ENCODE assay signal across 25 mouse cellular contexts in the genomic region with DNA sequence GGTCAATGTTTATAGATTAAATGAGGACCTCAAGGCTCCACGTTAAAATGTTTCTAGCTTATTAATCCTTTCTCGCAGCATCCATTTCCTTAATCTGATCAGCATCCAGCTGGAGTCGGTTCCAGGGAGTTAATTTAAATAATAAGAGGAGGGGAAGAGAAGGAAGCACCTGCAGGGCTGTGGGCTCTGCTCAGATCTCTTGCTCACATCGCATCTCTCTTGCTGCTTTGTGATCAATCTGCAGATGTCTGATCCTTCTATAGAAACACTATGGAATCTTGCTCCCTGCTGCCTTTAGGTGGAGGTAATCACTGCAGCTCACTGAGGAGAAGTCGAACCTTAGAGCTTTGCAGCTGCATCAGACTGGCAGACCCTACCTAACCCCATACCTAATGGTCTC. TPM values are rescaled to one million over a fixed set of nuclear protein-coding genes. Genes with fewer than 3 reads are reported as not detected.
DNase-seq lines count a peak whose midpoint lies in the region; ATAC-seq lines count a peak whose summit lies in the region.
"Had no signal": no experiment of that assay in that cellular context is flagged by ENCODE, and none has a peak within 500 bp of the region (broad histone marks: within the 10 kb centered on the region; RNA-seq: fewer than 3 reads in every experiment).

No protein-coding gene starts in this region.

- H3K4me1 ChIP-seq in forebrain, embryonic 13.5 days = peaks cover 29% of the 10 kb centered on the region
- 0 out of 2 replicates have a peak, but pooled peaks cover 4% of the 10 kb centered on the region for H3K4me1 ChIP-seq in forebrain, embryonic 11.5 days (replicated peaks; ENCODE audit: control insufficient read depth, insufficient read depth, low read length)
- peaks cover 13% of the 10 kb centered on the region for H3K4me1 ChIP-seq in kidney, embryonic 15.5 days
- H3K4me1 ChIP-seq in midbrain, embryonic 14.5 days (ENCODE audit: control insufficient read depth, insufficient read depth, low read length) = peaks cover 12% of the 10 kb centered on the region
- no peaks in the 10 kb centered on the region for H3K4me1 ChIP-seq in midbrain, embryonic 11.5 days (ENCODE audit: control insufficient read depth, insufficient read depth, low read length)

- intact Hi-C loops in heart, postnatal 10 days (cut with DNase I) = no loop called here

- H3K9ac ChIP-seq in forebrain, embryonic 13.5 days = no peak overlapping the region
- H3K9ac ChIP-seq in forebrain, embryonic 11.5 days (ENCODE audit: low read length) = no peak overlapping the region
- H3K9ac ChIP-seq in kidney, embryonic 15.5 days = no peak overlapping the region
- H3K9ac ChIP-seq in midbrain, embryonic 14.5 days (replicated peaks; ENCODE audit: low read length) = no peak overlapping the region
- H3K9ac ChIP-seq in midbrain, embryonic 11.5 days (ENCODE audit: low read length) = no peak overlapping the region
- H3K9ac ChIP-seq: forebrain, embryonic 12.5 days; heart, embryonic 12.5 days; heart, embryonic 15.5 days had no signal

- DNase-seq in forebrain, embryonic 11.5 days (ENCODE audit: low spot score) = no peak
- DNase-seq in heart, adult 11 months = peak; percentile 57
- DNase-seq in heart, postnatal 10 days = no peak
- no peak for DNase-seq in kidney, postnatal 4 days
- peak; percentile 43 for DNase-seq in midbrain, embryonic 14.5 days
- no peak for DNase-seq in midbrain, embryonic 11.5 days (ENCODE audit: low spot score, missing footprints)
- DNase-seq: adrenal gland, adult 8-10 months; adrenal gland, postnatal 25 days; cerebellum, adult 18-20 months; cerebellum, adult 9-10 months; cerebellum, postnatal 14 days; gastrocnemius, adult 2 months; gastrocnemius, postnatal 14 days; heart, adult 18-20 months; heart, postnatal 14 days; heart, postnatal 4 days had no signal

- no peaks in the 10 kb centered on the region for H3K27me3 ChIP-seq in forebrain, embryonic 13.5 days
- H3K27me3 ChIP-seq in forebrain, embryonic 11.5 days (ENCODE audit: control insufficient read depth, insufficient read depth, low read length) = no peaks in the 10 kb centered on the region
- no peaks in the 10 kb centered on the region for H3K27me3 ChIP-seq in kidney, embryonic 15.5 days
- H3K27me3 ChIP-seq in midbrain, embryonic 14.5 days (ENCODE audit: control insufficient read depth, insufficient read depth, low read length) = no peaks in the 10 kb centered on the region
- no peaks in the 10 kb centered on the region for H3K27me3 ChIP-seq in midbrain, embryonic 11.5 days (ENCODE audit: control insufficient read depth, insufficient read depth, low read length)
- H3K27me3 ChIP-seq: heart, embryonic 12.5 days; heart, embryonic 15.5 days had no signal

- whole genome bisulfite sequencing in forebrain, embryonic 13.5 days = 17% methylated on average over 5 of the region's 5 CpGs
- 18% methylated on average over 5 of the region's 5 CpGs for WGBS in forebrain, embryonic 11.5 days
- 53% methylated on average over 5 of the region's 5 CpGs for WGBS in kidney, embryonic 15.5 days
- 13% methylated on average over 5 of the region's 5 CpGs for WGBS in midbrain, embryonic 14.5 days
- WGBS in midbrain, embryonic 11.5 days = 28% methylated on average over 5 of the region's 5 CpGs

- no peak for ATAC-seq in forebrain, embryonic 13.5 days
- ATAC-seq in forebrain, embryonic 11.5 days (replicated peaks; ENCODE audit: low FRiP score) = no peak
- ATAC-seq in kidney, embryonic 15.5 days (replicated peaks; ENCODE audit: low FRiP score) = no peak
- ATAC-seq in midbrain, embryonic 14.5 days (ENCODE audit: low FRiP score, low TSS enrichment) = no peak
- no peak for ATAC-seq in midbrain, embryonic 11.5 days (ENCODE audit: low FRiP score)
- ATAC-seq: intestine, postnatal 0 days had no signal

- no peaks in the 10 kb centered on the region for H3K9me3 ChIP-seq in forebrain, embryonic 13.5 days (replicated peaks)
- H3K9me3 ChIP-seq in forebrain, embryonic 11.5 days (ENCODE audit: control insufficient read depth, low read length) = no peaks in the 10 kb centered on the region
- no peaks in the 10 kb centered on the region for H3K9me3 ChIP-seq in kidney, embryonic 15.5 days (replicated peaks)
- no peaks in the 10 kb centered on the region for H3K9me3 ChIP-seq in midbrain, embryonic 14.5 days (ENCODE audit: control insufficient read depth, low read length)
- H3K9me3 ChIP-seq in midbrain, embryonic 11.5 days (ENCODE audit: control insufficient read depth, low read length) = no peaks in the 10 kb centered on the region
- H3K9me3 ChIP-seq: forebrain, embryonic 12.5 days; heart, embryonic 15.5 days had no signal

- H3K4me2 ChIP-seq in forebrain, embryonic 13.5 days = no peak overlapping the region
- H3K4me2 ChIP-seq in forebrain, embryonic 11.5 days (ENCODE audit: low read depth, low read length, severe bottlenecking) = no peak overlapping the region
- no peak overlapping the region for H3K4me2 ChIP-seq in kidney, embryonic 15.5 days
- no peak overlapping the region for H3K4me2 ChIP-seq in midbrain, embryonic 14.5 days (ENCODE audit: low read length)
- no peak overlapping the region for H3K4me2 ChIP-seq in midbrain, embryonic 11.5 days
- H3K4me2 ChIP-seq: forebrain, embryonic 12.5 days; heart, embryonic 12.5 days; heart, embryonic 15.5 days had no signal

- no peaks in the 10 kb centered on the region for H3K36me3 ChIP-seq in forebrain, embryonic 13.5 days (ENCODE audit: poor library complexity, severe bottlenecking)
- no peaks in the 10 kb centered on the region for H3K36me3 ChIP-seq in forebrain, embryonic 11.5 days (ENCODE audit: control insufficient read depth, insufficient read depth, low read length)
- H3K36me3 ChIP-seq in kidney, embryonic 15.5 days = no peaks in the 10 kb centered on the region
- no peaks in the 10 kb centered on the region for H3K36me3 ChIP-seq in midbrain, embryonic 14.5 days (ENCODE audit: control insufficient read depth, insufficient read depth, low read length)
- no peaks in the 10 kb centered on the region for H3K36me3 ChIP-seq in midbrain, embryonic 11.5 days (ENCODE audit: control insufficient read depth, insufficient read depth, low read length)
- H3K36me3 ChIP-seq: forebrain, embryonic 12.5 days; heart, embryonic 12.5 days; heart, embryonic 15.5 days had no signal

- no peak overlapping the region for H3K4me3 ChIP-seq in forebrain, embryonic 13.5 days
- no peak overlapping the region for H3K4me3 ChIP-seq in forebrain, embryonic 11.5 days (ENCODE audit: low read depth, low read length)
- no peak overlapping the region for H3K4me3 ChIP-seq in kidney, embryonic 15.5 days (replicated peaks)
- no peak overlapping the region for H3K4me3 ChIP-seq in midbrain, embryonic 14.5 days (replicated peaks; ENCODE audit: low read depth, low read length)
- H3K4me3 ChIP-seq in midbrain, embryonic 11.5 days (ENCODE audit: low read depth, low read length) = no peak overlapping the region
- H3K4me3 ChIP-seq: forebrain, embryonic 12.5 days; gastrocnemius, adult 2 months; heart, embryonic 12.5 days; heart, embryonic 15.5 days had no signal

- peak overlapping the region; percentile 31; the same call in 1 of the 2 replicates for H3K27ac ChIP-seq in forebrain, embryonic 13.5 days
- H3K27ac ChIP-seq in forebrain, embryonic 11.5 days (ENCODE audit: low read depth, low read length) = no peak overlapping the region
- 0 out of 2 replicates have a peak overlapping the region, but pooled peaks have one; percentile 5 for H3K27ac ChIP-seq in kidney, embryonic 15.5 days
- 0 out of 2 replicates have a peak overlapping the region, but pooled peaks have one; percentile 4 for H3K27ac ChIP-seq in midbrain, embryonic 14.5 days (replicated peaks; ENCODE audit: low read depth, low read length)
- H3K27ac ChIP-seq in midbrain, embryonic 11.5 days (ENCODE audit: low read depth, low read length) = no peak overlapping the region
- H3K27ac ChIP-seq: forebrain, embryonic 12.5 days; gastrocnemius, adult 2 months; heart, embryonic 15.5 days had no signal

RNA-seq across cellular contexts. Expression of a gene that starts 58.1 kb away (rescaled TPM):
- polyA plus RNA-seq in forebrain, embryonic 13.5 days (2015; fragmentation: Nextera tagmentation; extraction: Ambion mirVana) = 0.37 and 1.6 TPM in 2 replicates
- not detected in 2 replicates for polyA plus RNA-seq in forebrain, embryonic 11.5 days (2014; fragmentation: Nextera tagmentation; extraction: Ambion mirVana)
- under 1 TPM in 1 of 2 experiments, not detected in 1; 0.22 TPM for total RNA-seq in heart, postnatal 10 days (2021)
- polyA plus RNA-seq in kidney, embryonic 15.5 days (2015; fragmentation: Nextera tagmentation; extraction: Ambion mirVana) = 3.8 and 7.0 TPM in 2 replicates
- 0.47 and 0.55 TPM in 2 replicates for polyA plus RNA-seq in midbrain, embryonic 14.5 days (2014; fragmentation: Nextera tagmentation; extraction: Ambion mirVana)
- polyA plus RNA-seq in midbrain, embryonic 11.5 days (2014; fragmentation: Nextera tagmentation; extraction: Ambion mirVana) = not detected in 2 replicates
- total RNA-seq: adrenal gland, postnatal 25 days; ES-E14; heart, postnatal 14 days had no signal
- polyA plus RNA-seq: activated CD4-positive, CD25-positive, alpha-beta regulatory T cell, adult 4 months; forebrain, embryonic 12.5 days; intestine, embryonic 14.5 days had no signal

RNA-seq across cellular contexts. Expression of a gene that starts 58.7 kb away (rescaled TPM):
- polyA plus RNA-seq in forebrain, embryonic 13.5 days (2015; fragmentation: Nextera tagmentation; extraction: Ambion mirVana) = 3.9 and 4.2 TPM in 2 replicates
- 4.9 and 5.2 TPM in 2 replicates for polyA plus RNA-seq in forebrain, embryonic 11.5 days (2014; fragmentation: Nextera tagmentation; extraction: Ambion mirVana)
- total RNA-seq in heart, postnatal 10 days (2021) = 10 to 100 TPM; 44.8 to 52.4 TPM
- polyA plus RNA-seq in kidney, embryonic 15.5 days (2015; fragmentation: Nextera tagmentation; extraction: Ambion mirVana) = 7.4 and 9.4 TPM in 2 replicates
- polyA plus RNA-seq in midbrain, embryonic 14.5 days (2014; fragmentation: Nextera tagmentation; extraction: Ambion mirVana) = 7.6 and 9.3 TPM in 2 replicates
- 3.3 and 4.5 TPM in 2 replicates for polyA plus RNA-seq in midbrain, embryonic 11.5 days (2014; fragmentation: Nextera tagmentation; extraction: Ambion mirVana)

Comparison
In these comparisons a context has a peak if more than half of its experiments do, and no peak if none do; other contexts are left out.
1. H3K27ac ChIP-seq: peak in forebrain, embryonic 13.5 days (single experiment), kidney, embryonic 15.5 days (single experiment) and midbrain, embryonic 14.5 days (single experiment); none in forebrain, embryonic 11.5 days (single experiment) and midbrain, embryonic 11.5 days (single experiment).
2. DNase-seq: peak in heart, adult 11 months (single experiment) and midbrain, embryonic 14.5 days (single experiment); none in forebrain, embryonic 11.5 days (single experiment), heart, postnatal 10 days (0 of 2), kidney, postnatal 4 days (0 of 2) and midbrain, embryonic 11.5 days (single experiment).